Mouse (Mus musculus) lung, postnatal 4 days (tissue): ENCODE measurements at regions not wholly inside any gene's neighbourhood (a gene's known extent, or its start where the extent isn't known, plus 50 kb on each side); places are given as distances from the start of the nearest gene placed in this dataset.
"Not testable (repeated sequence)": the region's sequence is repeated elsewhere in the genome, so short reads cannot be mapped to it uniquely, and the experiment has no call there.

Source experiments
- DNase-seq, 2 experiments: peaks; one replicate each; pipeline ENCODE4 v3.0.0; 2021

DNA sequence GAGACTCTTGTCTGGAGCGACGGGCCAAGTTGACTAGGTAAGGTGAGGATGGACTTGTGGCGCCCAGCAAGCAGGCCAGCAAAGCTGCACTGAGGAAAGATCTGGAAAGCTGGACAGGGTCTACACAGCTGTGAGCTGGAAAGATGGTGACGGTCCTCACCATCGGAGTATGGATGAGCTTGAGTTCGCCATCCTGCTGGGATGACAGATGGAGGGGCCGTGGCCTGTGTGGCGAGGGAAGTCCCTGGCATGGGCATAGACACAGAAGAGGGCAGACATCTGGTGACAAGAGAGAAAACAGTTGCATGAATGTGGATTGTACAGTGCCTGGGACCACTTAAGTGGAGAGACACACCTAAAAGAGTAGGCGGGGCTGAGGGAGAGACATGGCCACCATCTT is 57.6 kb downstream of the Tmem270 start:
- no peak for DNase-seq

DNA sequence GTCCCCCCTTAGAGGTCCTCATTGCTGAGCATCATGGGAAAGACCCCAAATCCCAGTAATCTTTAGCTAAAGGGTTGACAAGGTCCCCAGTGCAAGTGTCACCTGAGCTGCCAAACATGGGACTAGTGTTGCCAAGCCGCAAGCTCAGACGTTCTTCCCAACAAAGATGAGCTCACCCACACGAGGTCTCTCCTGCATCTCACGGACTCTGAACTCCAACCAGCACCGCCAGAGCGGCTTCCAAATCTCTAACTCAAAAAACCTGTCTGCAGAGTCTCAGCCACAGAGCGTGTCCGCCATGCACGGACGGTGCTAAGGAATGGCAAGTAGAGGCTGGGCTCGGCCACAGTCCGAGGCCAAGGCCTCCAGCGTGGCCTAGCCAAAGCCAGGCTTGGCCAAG is 58.0 kb downstream of the Tmem270 start:
- DNase-seq, result no peak

DNA sequence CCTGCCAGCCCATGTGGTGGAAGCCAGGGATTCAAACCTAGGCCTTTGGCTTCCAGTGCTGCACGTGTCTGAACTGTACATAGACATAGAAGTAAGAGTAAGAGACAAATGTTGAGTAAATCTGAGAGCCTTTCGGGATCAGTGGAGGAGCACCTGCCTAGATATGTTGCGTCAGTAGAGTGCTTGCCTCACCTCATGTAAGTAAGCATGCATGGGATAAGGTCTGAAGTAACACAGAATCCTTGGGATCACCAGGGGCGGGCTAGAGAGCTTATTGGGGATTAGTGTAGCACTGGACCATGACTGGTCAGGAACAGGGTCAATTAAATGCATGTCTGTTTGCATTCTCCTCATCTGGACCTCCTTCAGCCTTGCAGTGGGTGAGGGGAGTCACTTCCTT is 61.1 kb downstream of the Tmem270 start:
- DNase-seq, result no peak

DNA sequence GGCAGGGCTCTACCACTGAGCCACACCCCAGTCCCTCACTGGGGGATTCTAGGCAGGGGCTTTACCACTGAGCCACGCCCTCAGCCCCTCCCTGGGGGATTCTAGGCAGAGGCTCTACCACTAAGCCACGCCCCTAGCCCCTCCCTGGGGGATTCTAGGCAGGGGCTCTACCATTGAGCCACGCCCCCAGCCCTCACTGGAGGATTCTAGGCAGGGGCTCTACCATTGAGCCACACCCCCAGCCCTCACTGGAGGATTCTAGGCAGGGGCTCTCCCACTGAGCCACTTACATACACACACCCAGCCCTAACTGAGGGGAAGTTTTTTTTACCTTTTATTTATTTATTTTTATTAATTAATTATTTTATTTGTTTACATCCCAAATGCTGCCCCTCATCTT is 62.3 kb downstream of the Tmem270 start:
- DNase-seq, result not testable (repeated sequence)

DNA sequence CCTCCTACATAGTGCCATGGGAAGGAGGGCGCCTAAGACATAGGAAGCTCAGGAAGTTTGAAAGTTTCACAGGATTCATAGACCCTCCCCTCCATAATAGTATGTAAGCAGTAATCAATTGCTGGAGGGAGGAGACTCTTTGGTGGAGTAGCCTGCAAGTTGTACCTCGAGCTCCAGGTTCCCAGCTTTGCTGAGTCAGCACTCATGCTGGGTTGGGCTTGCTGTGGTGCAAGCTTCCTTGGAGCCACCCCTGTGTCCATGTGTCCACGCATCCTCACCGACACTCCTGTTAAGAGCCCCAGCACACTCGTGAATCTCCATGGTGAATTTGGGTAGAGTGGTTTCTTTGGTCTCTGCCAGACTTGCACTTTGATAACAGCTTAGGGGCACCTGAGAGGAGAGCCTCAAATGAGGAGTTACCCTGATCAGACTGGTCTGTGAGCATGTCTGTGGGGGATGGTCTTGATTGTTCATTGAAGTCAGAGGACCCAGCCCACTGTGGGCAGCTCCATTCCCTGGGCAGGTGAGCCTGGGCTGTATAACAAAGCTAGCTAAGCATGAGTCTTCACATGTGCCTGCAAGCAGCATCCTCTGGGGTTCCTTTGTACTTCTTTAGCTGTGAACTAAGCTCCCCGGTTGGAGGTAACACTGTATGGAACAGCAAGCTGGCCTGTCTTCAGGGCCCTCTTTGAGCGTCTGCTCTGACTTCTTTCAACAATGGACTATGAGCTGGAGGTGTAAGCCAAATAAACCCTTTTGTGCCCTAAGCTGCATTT is 65.1 kb downstream of the Tmem270 start:
- no peak for DNase-seq

DNA sequence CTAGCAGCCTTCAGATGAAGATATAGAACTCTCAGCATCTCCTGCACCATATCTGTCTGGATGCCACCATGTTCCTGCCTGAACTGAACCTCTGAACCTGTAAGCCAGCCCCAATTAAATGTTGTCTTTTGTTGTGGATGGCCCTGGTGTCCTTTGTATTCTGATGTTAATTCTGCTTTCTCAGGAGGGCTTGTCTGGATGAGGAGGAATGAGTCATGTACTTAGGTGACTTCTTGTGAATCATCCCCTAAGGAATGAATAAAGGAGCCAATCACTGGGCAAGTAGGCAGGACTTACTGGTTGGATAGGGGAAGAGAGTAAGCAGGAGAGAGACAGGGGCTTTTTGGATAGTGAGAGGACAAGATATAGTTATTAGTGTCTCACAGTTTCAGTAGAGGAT is 70.0 kb downstream of the Tmem270 start:
- DNase-seq, result no peak

DNA sequence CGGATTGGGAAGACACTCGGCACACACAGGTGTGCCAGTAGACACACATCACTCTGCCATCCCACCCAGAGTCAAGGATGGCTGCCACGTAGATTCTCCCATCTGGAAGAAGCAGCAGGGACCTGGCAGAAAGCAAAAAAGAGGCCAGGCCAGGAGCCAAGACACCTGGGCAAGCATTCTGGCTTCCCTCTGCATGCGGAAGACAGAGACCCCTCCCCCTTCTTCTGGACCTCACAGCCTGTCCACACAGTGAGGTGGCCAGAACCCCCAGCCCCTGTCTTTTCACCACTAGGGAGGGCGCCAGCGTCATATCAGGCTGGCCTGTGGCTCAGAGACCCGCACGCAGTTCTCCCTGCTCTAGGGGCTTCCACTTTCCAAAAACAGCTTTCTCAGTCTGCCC is 73.6 kb downstream of the Tmem270 start:
- DNase-seq, result no peak

DNA sequence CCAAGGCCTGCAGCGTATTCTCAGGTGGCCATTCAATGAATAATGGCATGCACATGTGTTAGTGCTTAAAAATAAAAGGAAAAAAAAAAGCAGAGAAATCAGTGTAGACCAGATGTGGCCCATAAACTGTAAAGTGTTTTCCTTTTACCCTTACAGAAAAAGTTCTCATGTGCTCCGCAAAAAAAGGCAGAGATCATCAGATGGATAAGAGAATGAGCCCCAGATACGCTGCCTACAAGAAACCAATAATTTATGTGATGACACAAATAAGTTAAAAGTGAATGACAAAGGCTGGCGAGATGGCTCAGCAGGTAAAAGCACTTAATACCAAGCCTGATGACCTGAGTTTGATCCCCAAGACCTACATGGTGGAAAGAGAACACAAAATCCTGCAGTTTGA is 70.5 kb upstream of the Eln start:
- DNase-seq, result no peak

DNA sequence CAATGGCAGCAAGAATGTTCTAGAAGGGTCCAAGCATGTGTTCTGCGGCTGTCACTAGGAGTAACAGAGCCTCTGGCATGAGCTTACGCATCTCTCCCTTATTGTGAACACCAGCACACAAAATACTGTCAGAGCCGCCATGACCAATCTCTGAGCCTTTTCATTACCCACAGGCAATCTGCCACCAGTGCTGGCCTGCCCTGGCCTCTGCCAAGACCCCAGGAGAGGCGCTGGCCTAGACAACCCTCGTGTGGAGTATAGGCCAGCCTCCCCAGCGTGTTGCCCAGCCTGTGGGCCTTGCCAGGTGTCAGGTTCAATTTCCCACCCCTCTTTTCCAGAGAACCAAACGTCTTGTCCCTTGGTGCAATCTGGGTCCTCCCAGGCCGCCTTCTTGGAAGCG is 62.0 kb upstream of the Eln start:
- DNase-seq, result no peak

DNA sequence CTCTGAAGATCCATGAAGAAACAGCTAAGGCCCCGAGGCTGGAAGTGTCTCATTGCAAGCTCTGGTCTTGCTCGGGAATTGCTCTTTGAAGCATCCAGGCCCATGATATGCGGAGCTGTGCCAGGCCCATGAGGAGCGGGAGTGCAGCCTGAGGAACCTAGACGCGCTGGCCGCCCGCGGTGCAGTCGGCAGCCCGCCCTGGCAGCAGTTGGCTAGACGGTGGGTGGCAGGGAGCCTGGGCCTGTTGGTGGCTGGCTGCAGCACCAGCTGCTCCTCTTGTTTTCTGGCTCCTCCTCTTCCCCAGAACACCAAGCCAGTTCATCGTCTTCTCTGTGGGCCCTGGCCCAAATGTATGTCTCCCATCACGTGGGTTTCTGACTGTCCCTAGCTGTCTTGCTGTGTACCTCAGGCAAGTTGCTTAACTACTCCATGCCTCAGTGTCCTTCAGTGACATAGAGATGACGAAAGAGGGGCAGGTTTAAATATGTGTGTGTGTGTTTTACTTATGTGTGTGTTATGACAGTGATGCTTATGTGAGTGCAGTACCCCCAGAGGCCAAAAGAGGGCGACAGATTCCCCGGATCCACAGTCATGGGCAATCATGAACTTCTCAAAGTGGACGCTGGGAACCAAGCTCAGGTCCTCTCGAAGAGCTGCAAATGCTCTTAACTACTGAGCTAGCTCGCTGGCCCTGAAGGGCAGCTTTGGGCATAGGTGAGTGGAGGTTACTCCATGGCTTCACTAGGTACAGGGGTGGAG is 57.3 kb upstream of the Eln start:
- DNase-seq, result no peak

DNA sequence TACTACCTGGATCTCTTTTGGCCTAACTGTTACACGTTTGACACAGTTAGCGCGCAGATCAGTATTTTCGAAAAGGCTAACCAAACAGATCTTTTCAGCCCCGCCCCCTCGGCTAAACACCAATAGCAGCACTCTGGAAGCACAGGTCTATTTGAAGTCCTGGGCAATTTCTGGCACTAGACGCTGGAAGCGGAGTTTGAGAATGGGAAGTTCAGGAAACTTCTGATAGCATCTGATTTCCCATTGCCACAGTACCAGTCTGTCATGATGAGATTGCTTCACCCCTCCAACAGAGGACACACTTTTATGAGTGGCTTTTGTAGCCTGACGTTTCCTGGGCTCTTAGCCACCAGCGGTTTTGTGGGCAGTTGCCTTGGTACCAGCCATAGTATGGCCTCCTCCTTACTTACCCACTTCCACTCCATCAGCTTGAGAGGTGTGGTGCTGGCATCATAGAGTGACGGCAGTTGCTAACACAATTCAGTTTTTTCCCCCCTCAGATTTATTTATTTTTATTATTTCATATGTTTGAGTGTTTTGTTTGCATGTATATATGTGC is 55.1 kb upstream of the Eln start:
- peak; percentile 17 to 34 for DNase-seq

DNA sequence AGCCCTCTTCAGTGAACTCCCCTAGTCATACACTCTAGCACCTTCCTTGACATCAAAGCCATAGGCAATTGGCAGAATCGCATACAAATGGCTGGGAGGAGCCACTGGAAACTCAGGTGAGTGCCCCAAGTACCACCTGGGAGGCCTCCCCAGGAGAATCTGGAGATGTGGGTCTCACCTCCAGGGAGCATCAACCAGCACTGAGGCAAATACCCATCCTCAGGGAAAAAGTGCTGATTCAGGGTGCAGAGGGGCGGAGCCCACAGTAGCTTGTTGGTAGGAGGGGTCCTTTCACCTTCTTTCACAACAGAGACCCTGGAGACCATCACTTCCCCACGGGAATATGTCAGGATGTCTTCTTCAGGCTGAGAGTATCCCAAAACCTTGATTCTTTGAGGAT is 53.4 kb upstream of the Eln start:
- no peak for DNase-seq

DNA sequence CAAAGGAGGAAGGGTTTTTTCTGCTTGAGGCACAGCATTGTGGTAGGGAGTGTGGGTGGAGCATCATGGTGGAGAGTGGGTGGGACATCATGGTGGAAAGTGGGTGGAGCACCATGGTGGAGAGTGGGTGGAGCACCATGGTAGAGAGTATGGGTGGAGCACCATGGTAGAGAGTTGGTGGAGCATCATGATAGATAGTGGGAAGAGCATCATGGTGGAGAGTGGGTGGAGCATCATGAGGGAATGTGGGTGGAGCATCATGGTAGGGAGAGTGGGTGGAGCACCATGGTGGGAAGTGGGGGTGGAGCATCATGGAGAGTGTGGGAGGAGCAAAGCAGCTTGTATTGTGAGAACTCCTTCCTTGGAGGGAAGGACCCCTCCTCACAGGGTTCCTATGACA is 52.8 kb upstream of the Eln start:
- DNase-seq, result no peak

DNA sequence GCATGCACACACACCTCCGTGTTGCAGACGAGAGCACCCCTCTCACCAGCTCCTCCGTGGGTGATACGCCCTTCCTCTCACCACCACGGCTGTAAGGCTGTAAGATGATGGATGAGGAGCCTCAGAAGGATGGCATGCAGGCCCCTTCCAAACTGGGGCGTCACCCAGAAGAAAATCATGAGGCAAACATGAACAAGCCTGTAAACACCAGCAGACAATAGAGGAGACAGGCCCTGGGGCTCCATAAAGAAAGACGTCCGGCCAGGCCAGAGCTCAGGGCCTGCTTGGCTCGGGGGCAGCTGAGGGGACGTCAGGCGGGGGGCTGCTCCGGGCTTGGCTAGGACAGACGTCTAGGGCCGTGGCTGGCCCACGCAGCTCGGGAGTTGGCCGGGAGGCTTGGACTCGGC is 50.6 kb upstream of the Eln start:
- peak; percentile 79 to 92 for DNase-seq
